Mouse (Mus musculus) forebrain, embryonic 14.5 days (tissue): ENCODE results near the gene Fpr3. TPM values are rescaled to one million over a fixed set of nuclear protein-coding genes. Genes with fewer than 3 reads are reported as not detected.
"Not testable (repeated sequence)": the region's sequence is repeated elsewhere in the genome, so short reads cannot be mapped to it uniquely, and the experiment has no call there.

Experiments used
- ATAC-seq: fragments of 200-750 bp; cut with Nextera tagmentation; 2 replicates; pipeline ENCODE4 v1.8.0; 2017; ENCODE audit warnings: mild to moderate bottlenecking, moderate library complexity
- DNase-seq: peaks from one replicate; pipeline ENCODE4 v3.0.0-alpha.2; 2015; ENCODE audit warnings: low spot score
- H3K27ac ChIP-seq: fragments of 300-500 bp; sonication (generic); 2 replicates; pipeline ENCODE4 v1.5.1; 2014; ENCODE audit warnings: low read depth, mild to moderate bottlenecking, control low read depth, low read length, moderate library complexity
- H3K27me3 ChIP-seq: fragments of 300-500 bp; sonication (generic); replicated peaks from 2 replicates; pipeline ENCODE4 v1.6.1; 2014; ENCODE audit warnings: low read length, control low read depth, mixed read lengths; ENCODE audit not compliant: control insufficient read depth, insufficient read depth
- H3K36me3 ChIP-seq: fragments of 300-500 bp; sonication (generic); 2 replicates; pipeline ENCODE4 v1.6.1; 2014; ENCODE audit warnings: low read length, control low read depth; ENCODE audit not compliant: control insufficient read depth, insufficient read depth
- H3K4me1 ChIP-seq: fragments of 300-500 bp; sonication (generic); 2 replicates; pipeline ENCODE4 v1.6.1; 2014; ENCODE audit warnings: antibody characterized with exemption, low read length, control low read depth; ENCODE audit not compliant: control insufficient read depth, insufficient read depth
- H3K4me2 ChIP-seq: fragments of 300-500 bp; sonication (generic); 2 replicates; pipeline ENCODE4 v1.6.1; 2014; ENCODE audit warnings: mild to moderate bottlenecking, control low read depth, low read length
- H3K4me3 ChIP-seq: fragments of 300-500 bp; sonication (generic); 2 replicates; pipeline ENCODE4 v1.5.1; 2014; ENCODE audit warnings: low read depth, low read length, control low read depth
- H3K9ac ChIP-seq: fragments of 300-500 bp; sonication (generic); 2 replicates; pipeline ENCODE4 v1.6.1; 2014; ENCODE audit warnings: mild to moderate bottlenecking, low read length, control low read depth, moderate library complexity
- H3K9me3 ChIP-seq: fragments of 300-500 bp; sonication (generic); replicated peaks from 2 replicates; pipeline ENCODE4 v1.6.1; 2016; ENCODE audit warnings: low read length, control low read depth, mixed read lengths; ENCODE audit not compliant: control insufficient read depth
- WGBS: fragments of 180-500 bp; shearing (Covaris S2); extraction: QIAGEN DNeasy Blood & Tissue Kit; methylation state at CpG from one replicate; pipeline ENCODE4 v1.1.7; 2014; 5-methylcytosine and 5-hydroxymethylcytosine counted together
- polyA plus RNA-seq: library from polyadenylated mRNA; unstranded; fragments of >200 nt; fragmentation: Nextera tagmentation; extraction: Ambion mirVana; gene quantifications from 2 replicates; pipeline ENCODE4 v1.2.1, GENCODE M21; 2014

Gene Fpr3
- polyA plus RNA-seq, 1 experiment from 2014 or later: not detected

DNA sequence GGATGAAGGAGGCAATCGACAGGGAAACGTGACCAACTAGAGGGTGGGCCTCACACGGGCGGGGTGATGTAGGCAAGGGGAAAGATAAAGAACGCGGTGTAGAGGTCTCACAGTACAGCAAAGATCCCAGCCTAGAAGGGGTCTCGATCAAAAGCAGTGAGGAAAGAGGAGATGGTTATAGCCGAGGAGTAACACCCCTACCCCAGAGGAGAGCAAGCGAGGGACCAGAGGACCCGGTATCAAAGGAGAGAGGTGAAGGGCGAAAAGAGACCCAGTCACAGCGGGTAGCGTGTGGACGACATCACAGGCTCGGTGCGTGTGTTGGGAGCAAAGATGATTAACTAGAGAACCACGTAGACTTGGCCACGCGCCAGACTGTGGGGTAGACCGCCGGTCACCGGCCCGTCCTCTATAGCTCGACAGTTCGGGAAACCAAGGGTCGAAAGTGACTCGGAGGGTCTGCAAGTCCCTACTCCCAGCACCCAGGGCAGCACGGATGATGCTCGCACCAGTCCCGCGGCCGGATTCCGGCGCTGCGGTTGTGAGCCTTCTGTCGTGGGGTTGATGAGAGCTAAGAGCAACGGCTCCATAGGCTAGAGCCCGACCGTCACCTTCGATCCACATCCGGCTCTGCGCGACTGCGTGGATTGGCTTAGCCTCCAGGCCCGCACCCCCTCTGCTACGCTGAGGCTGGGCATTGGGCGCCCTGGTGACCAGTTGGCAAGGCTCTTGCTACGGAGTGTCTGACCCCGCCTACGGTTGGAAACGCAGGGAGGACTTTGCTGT lies 22.2 kb downstream of the Fpr3 start:
- H3K4me3 ChIP-seq: peak overlapping the region; percentile 39
- peak; percentile 99 for ATAC-seq
- no peak overlapping the region for H3K27ac ChIP-seq
- H3K4me1 ChIP-seq: no peaks in the 10 kb centered on the region
- 26% methylated on average over 51 of the region's 51 CpGs for WGBS
- no peaks in the 10 kb centered on the region for H3K36me3 ChIP-seq
- H3K9me3 ChIP-seq: no peaks in the 10 kb centered on the region
- DNase-seq: peak; percentile 88
- H3K27me3 ChIP-seq: no peaks in the 10 kb centered on the region
- H3K4me2 ChIP-seq: peak overlapping the region; percentile 63
- peak overlapping the region; percentile 63 for H3K9ac ChIP-seq

DNA sequence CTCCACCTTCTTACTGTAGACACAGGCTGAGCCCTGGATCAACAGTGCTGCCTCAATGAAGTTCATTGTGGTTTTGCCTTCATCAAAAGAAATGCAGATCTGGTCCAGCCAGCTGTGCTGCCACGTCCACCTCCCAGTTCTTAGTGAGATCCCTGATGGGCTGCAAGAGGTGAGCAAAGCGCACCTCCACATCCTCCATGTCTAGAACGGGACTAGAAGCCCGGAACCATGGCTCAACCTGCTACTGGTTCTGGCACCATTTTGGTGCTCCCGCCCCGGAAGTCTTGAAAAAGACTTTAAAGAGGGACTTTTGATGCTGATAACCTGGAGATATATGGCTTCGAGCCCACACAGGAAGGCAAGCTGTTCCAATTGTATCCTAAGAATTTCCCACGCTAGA lies 25.0 kb downstream of the Fpr3 start:
- H3K27ac ChIP-seq, H3K9ac ChIP-seq, H3K4me3 ChIP-seq, H3K27me3 ChIP-seq, H3K9me3 ChIP-seq, H3K4me2 ChIP-seq, H3K4me1 ChIP-seq, ATAC-seq, H3K36me3 ChIP-seq, DNase-seq: not testable (repeated sequence)
- WGBS: 91% methylated on average over 8 of the region's 8 CpGs

DNA sequence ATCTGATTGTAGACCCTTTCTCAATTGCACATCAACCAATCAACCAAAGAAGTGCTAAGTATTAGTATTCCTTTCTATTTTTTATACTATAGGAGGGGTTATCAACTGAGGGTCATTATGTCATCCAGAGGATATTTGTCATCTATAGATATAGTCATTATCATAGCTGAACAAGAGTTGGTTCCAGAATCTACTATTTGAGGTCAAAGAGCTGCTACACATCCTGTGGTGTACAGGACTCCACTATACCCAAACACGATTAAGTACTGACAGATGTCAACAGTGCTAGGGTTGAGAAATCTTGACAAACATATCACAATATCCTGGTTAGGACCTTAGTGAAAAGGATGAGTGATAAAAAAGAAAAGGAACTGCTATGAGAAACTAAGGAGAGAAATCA lies 29.7 kb downstream of the Fpr3 start:
- no peaks in the 10 kb centered on the region for H3K4me1 ChIP-seq
- H3K36me3 ChIP-seq: no peaks in the 10 kb centered on the region
- no peak overlapping the region for H3K4me3 ChIP-seq
- WGBS: 93% methylated on average over 1 of the region's 1 CpGs
- H3K9me3 ChIP-seq: no peaks in the 10 kb centered on the region
- no peak overlapping the region for H3K27ac ChIP-seq
- H3K9ac ChIP-seq: no peak overlapping the region
- H3K27me3 ChIP-seq: no peaks in the 10 kb centered on the region
- DNase-seq (no peak), ATAC-seq (no peak)
- no peak overlapping the region for H3K4me2 ChIP-seq

DNA sequence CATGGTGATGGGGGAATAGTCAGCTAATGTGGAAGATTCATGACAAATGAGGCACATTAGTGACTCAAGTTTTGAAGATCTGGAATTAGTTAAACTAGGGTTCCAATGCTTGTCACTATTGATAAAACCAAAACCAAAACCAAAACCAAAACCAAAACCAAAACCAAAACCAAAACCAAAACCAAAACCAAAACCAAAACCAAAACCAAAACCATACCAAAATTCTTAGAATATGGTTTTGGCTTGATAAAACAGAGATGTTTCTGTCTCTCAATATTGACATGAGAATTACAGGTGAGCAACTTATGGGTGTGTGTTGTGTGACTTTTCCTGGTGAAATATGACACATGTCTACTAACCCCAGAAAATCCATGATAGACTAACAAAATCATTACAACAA lies 30.1 kb downstream of the Fpr3 start:
- Histone ChIP-seq H3K27ac (no peak overlapping the region), H3K4me1 (no peaks in the 10 kb centered on the region), H3K27me3 (no peaks in the 10 kb centered on the region), H3K4me2 (no peak overlapping the region), H3K9ac (no peak overlapping the region), H3K9me3 (no peaks in the 10 kb centered on the region), H3K4me3 (no peak overlapping the region), H3K36me3 (no peaks in the 10 kb centered on the region)
- ATAC-seq (no peak), DNase-seq (no peak)

DNA sequence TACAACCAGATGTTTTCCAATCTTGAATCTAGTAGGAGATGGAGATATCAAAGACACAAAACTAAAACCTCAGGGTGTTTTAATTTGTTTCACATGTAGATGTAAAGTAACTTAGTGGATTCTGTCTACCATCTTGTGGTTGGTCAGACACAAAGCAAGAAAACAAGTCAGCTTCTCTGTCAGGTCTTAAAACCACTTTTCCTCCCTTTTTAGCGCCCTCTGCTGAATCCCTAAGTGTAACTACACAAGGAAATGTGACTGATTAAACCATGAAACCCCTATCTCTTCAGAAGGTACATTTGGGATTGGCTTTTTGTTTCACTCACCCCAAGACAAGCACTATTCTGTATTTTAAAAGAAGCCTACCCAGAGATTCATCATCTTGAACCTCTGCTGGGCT lies 85.8 kb downstream of the Fpr3 start:
- DNase-seq: no peak

DNA sequence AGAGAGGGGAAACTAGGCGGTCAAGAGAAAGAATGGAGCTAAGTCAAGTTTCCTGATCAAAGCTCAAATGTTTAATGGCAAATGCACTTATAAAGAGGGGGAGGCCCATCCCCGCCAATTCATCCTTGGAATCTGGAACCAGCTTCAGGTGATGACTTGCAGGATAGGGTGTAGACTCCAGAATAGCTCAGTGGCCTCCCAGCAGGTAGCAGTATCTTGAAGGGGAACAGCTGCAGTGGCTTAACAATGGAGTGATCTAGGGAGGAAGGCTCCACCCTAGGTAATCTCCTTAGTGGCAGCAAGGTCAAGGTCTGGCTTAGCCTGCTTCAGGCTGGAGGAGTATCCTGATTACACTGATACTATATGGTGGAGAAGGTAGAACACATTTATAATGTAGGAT lies 93.6 kb downstream of the Fpr3 start:
- H3K4me3 ChIP-seq, H3K9me3 ChIP-seq, H3K27me3 ChIP-seq, H3K9ac ChIP-seq, H3K27ac ChIP-seq, H3K4me1 ChIP-seq, H3K4me2 ChIP-seq, H3K36me3 ChIP-seq, ATAC-seq, DNase-seq: not testable (repeated sequence)
- WGBS: 79% methylated on average over 1 of the region's 2 CpGs

More for the DNA sequence above, 85.8 kb downstream of the Fpr3 start:
- H3K4me3 ChIP-seq: no peak overlapping the region
- WGBS: 11% methylated on average over 1 of the region's 1 CpGs
- H3K27ac ChIP-seq: no peak overlapping the region
- no peak for ATAC-seq
- no peak overlapping the region for H3K4me2 ChIP-seq
- no peaks in the 10 kb centered on the region for H3K4me1 ChIP-seq
- H3K27me3 ChIP-seq: no peaks in the 10 kb centered on the region
- no peaks in the 10 kb centered on the region for H3K36me3 ChIP-seq
- H3K9ac ChIP-seq: no peak overlapping the region
- no peaks in the 10 kb centered on the region; the same call in 1 of the 2 replicates for H3K9me3 ChIP-seq

DNA sequence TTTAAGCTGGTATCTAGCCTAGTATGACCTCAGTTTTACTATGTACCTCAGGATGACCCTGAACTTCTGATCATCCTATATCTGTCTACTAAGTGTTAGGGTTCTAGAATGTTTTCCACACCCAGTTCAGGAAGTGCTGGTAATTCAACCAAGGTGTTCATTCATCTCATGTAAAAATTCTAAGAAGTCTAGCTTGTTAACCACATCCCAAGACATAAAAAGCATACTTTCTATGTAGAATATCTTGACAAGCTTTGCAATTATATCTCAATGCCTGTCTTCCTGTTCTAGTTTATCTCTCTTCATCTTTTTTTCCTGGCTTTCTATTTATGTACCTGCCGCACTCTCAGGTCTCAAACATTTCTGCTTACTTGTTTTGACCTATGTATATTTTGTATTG lies 117.1 kb downstream of the Fpr3 start:
- Histone ChIP-seq H3K4me3 (no peak overlapping the region), H3K27ac (no peak overlapping the region), H3K4me2 (no peak overlapping the region), H3K27me3 (no peaks in the 10 kb centered on the region), H3K36me3 (no peaks in the 10 kb centered on the region), H3K4me1 (no peaks in the 10 kb centered on the region), H3K9me3 (no peaks in the 10 kb centered on the region), H3K9ac (no peak overlapping the region)
- WGBS: 85% methylated on average over 1 of the region's 1 CpGs
- no peak for ATAC-seq
- no peak for DNase-seq

Other genes with a start within 250 kb of the Fpr3 start
- not detected in 2 replicates for gene Vmn2r90, start 184.1 kb upstream of the Fpr3 start, polyA plus RNA-seq
- gene Spaca6, start 60.7 kb upstream of the Fpr3 start, polyA plus RNA-seq: 5.6 and 10.9 TPM in 2 replicates
- gene Has1, start 32.6 kb upstream of the Fpr3 start, polyA plus RNA-seq: 0.39 and 0.53 TPM in 2 replicates
- not detected in 2 replicates for gene Fpr1, start 3.9 kb upstream of the Fpr3 start, polyA plus RNA-seq
- gene Fpr2, start within 50 bp of the Fpr3 start, polyA plus RNA-seq: not detected in 2 replicates
- not detected in 2 replicates for gene Fpr-rs4, start 133.9 kb downstream of the Fpr3 start, polyA plus RNA-seq
- not detected in 2 replicates for gene Vmn2r124, start 161.6 kb downstream of the Fpr3 start, polyA plus RNA-seq
- not detected in 2 replicates for gene Vmn2r91, start 197.2 kb downstream of the Fpr3 start, polyA plus RNA-seq